Mouse (Mus musculus): ENCODE measurements at regions not wholly inside any gene's neighbourhood (a gene's known extent, or its start where the extent isn't known, plus 50 kb on each side); places are given as distances from the start of the nearest gene placed in this dataset.

DNA sequence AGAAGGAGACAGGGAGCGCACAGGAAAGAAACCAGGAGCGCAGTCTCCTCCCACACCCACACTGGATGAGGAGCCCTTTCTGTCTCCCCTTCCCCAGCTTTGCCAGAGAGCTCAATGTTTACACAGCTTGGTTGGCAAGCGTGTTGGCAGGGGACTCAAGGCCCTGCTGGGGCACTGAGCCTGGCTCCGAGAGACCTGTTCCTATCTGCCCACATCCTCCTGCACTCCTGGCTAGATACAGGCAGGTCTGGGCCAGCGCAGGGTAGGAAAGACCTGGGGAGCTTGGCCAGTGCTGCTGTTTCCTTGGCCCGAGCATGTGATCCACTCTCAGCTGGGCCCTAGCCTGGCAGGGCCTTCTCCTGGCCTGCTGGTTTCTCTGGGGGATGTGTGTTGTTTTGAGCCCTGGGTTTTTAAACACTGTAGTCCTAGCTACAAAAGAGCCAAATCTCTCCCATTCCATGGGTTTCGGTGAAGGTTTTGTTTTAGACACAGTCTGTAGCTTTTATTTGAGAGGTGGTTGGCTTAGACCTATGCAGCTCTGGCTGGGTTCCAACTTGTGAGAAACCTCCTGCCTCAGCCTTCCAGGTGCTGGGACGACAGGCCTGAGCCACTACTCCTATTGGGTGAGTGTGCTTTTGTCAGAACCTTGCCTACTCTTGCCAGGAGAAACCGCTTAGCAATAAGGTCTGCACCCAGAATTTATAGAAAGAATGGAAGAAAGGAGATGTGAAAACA lies 90.6 kb downstream of the Maf start:
- Histone ChIP-seq H3K4me1 (ENCODE audit: control insufficient read depth in 1 of 2, insufficient read depth in 2 of 2, low read length in 2 of 2) (no peaks in the 10 kb centered on the region), H3K36me3 (ENCODE audit: control insufficient read depth in 1 of 2, insufficient read depth in 2 of 2, low read length in 2 of 2) (no peaks in the 10 kb centered on the region), H3K27me3 (ENCODE audit: control insufficient read depth in 1 of 2, insufficient read depth in 2 of 2, low read length in 2 of 2) (no peaks in the 10 kb centered on the region), H3K27ac (ENCODE audit: control insufficient read depth, low read depth, low read length) (no peak overlapping the region), H3K79me2 (ENCODE audit: control insufficient read depth, insufficient read depth, low read length, poor library complexity) (no peaks in the 10 kb centered on the region), H3K9ac (ENCODE audit: control insufficient read depth, low read depth, low read length, poor library complexity, severe bottlenecking) (no peak overlapping the region), H3K9me3 (replicated peaks; ENCODE audit: insufficient read depth, low read length) (no peaks in the 10 kb centered on the region), H3K4me3 (ENCODE audit: control insufficient read depth in 1 of 2, insufficient read depth in 1 of 2, low read depth in 2 of 2, low read length in 2 of 2) (no peak overlapping the region)
- TF ChIP-seq MAZ (IDR thresholded peaks at IDR 0.05; ENCODE audit: low read depth, low read length) (no peak), USF2 (IDR thresholded peaks at IDR 0.05; ENCODE audit: borderline replicate concordance in 1 of 2, insufficient read depth in 1 of 2, low read depth in 1 of 2, low read length in 2 of 2) (no peak), USF1 (IDR thresholded peaks at IDR 0.05; ENCODE audit: low read depth, low read length) (no peak), MEF2A (IDR thresholded peaks at IDR 0.05; ENCODE audit: extremely low read depth, insufficient replicate concordance, low read depth, low read length, poor library complexity, severe bottlenecking) (no peak), UBTF (IDR thresholded peaks at IDR 0.05; ENCODE audit: borderline replicate concordance, insufficient read depth, low read depth, low read length) (no peak), ZC3H11A (IDR thresholded peaks at IDR 0.05; ENCODE audit: low read depth, low read length) (no peak), EP300 (IDR thresholded peaks at IDR 0.05; ENCODE audit: low read depth in 1 of 2, low read length in 2 of 2) (no peak), NRF1 (IDR thresholded peaks at IDR 0.05; ENCODE audit: insufficient read depth, low read depth, low read length, poor library complexity, severe bottlenecking) (no peak), ZNF384 (IDR thresholded peaks at IDR 0.05; ENCODE audit: low read depth, low read length) (no peak), MXI1 (IDR thresholded peaks at IDR 0.05; ENCODE audit: low read depth, low read length) (no peak), GATA1 (IDR thresholded peaks at IDR 0.05; ENCODE audit: low read depth, low read length) (no peak), CTCF (IDR thresholded peaks at IDR 0.05 in 2 of 3, conservative IDR thresholded peaks at IDR 0.05 in 1 of 3; ENCODE audit: control insufficient read depth in 1 of 3, insufficient read depth in 1 of 3, low read depth in 2 of 3, low read length in 3 of 3, poor library complexity in 1 of 3, severe bottlenecking in 1 of 3) (no peak), POLR2A (IDR thresholded peaks at IDR 0.05; ENCODE audit: control insufficient read depth in 1 of 2, insufficient read depth in 1 of 2, low read depth in 1 of 2, low read length in 2 of 2, poor library complexity in 1 of 2) (no peak), HCFC1 (IDR thresholded peaks at IDR 0.05; ENCODE audit: low read depth, low read length) (no peak), KAT2A (conservative IDR thresholded peaks at IDR 0.05; ENCODE audit: low read depth, low read length) (no peak), CHD1 (IDR thresholded peaks at IDR 0.05; ENCODE audit: low read depth, low read length) (no peak), POLR2AphosphoS2 (IDR thresholded peaks at IDR 0.05; ENCODE audit: low read length) (no peak), E2F4 (IDR thresholded peaks at IDR 0.05; ENCODE audit: borderline replicate concordance, low read depth, low read length) (no peak)
- DNase-seq (ENCODE audit: low read depth, low spot score): no peak

DNA sequence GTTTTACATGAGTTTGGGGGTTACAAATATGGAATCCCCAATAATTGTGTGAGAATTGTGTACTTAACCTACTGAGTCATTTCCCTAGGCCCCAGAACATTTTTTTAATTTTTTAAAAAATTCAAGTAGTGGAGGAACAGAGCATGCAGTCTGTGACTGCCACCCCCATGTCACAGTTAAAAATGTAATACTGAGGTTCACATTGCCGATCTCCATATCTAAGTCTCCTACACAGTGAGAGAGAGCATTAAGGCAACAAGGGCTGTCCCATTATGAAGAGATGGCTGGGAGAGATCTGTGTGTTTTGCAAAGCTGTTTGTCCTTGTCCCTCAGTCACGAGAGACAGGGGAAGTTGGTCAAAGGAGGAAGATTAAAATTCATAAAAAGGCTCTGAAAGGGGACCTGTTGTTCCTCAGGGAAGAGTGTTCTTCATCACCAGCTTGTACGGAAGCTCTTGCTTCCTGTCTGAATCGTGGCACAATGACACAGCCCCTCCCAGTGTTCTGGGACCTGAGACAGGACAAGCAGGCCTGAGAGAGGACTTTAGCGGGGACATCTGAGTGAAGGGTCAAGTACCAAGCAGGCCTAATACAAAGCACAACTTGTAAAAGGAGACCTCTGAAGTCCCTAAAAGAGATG lies 93.5 kb downstream of the Maf start:
- Histone ChIP-seq H3K4me1 (ENCODE audit: control insufficient read depth in 1 of 2, insufficient read depth in 2 of 2, low read length in 2 of 2) (no peaks in the 10 kb centered on the region), H3K9me3 (replicated peaks; ENCODE audit: insufficient read depth, low read length) (no peaks in the 10 kb centered on the region), H3K79me2 (ENCODE audit: control insufficient read depth, insufficient read depth, low read length, poor library complexity) (no peaks in the 10 kb centered on the region), H3K27ac (ENCODE audit: control insufficient read depth, low read depth, low read length) (no peak overlapping the region), H3K36me3 (ENCODE audit: control insufficient read depth in 1 of 2, insufficient read depth in 2 of 2, low read length in 2 of 2) (no peaks in the 10 kb centered on the region), H3K27me3 (ENCODE audit: control insufficient read depth in 1 of 2, insufficient read depth in 2 of 2, low read length in 2 of 2) (no peaks in the 10 kb centered on the region), H3K9ac (ENCODE audit: control insufficient read depth, low read depth, low read length, poor library complexity, severe bottlenecking) (no peak overlapping the region), H3K4me3 (ENCODE audit: control insufficient read depth in 1 of 2, insufficient read depth in 1 of 2, low read depth in 2 of 2, low read length in 2 of 2) (no peak overlapping the region)
- TF ChIP-seq TBP (IDR thresholded peaks at IDR 0.05; ENCODE audit: low read depth, low read length) (no peak), ETS1 (IDR thresholded peaks at IDR 0.05; ENCODE audit: low read depth, low read length) (no peak), USF2 (IDR thresholded peaks at IDR 0.05; ENCODE audit: borderline replicate concordance in 1 of 2, insufficient read depth in 1 of 2, low read depth in 1 of 2, low read length in 2 of 2) (no peak), RAD21 (IDR thresholded peaks at IDR 0.05; ENCODE audit: low read depth, low read length) (no peak)
- DNase-seq (ENCODE audit: low read depth, low spot score): no peak

All from MEL (cell line).